8 mouse cellular contexts compared by ENCODE assay signal in genomic region chrX:133898014-133898542, GRCm38 (mm10). TPM values are rescaled to one million over a fixed set of nuclear protein-coding genes. Genes with fewer than 3 reads are reported as not detected.
DNase-seq lines count a peak whose midpoint lies in the region; ATAC-seq and TF ChIP-seq lines count a peak whose summit lies in the region.

Gene Tspan6, minus strand, starts transcription at chrX:133898429.

- no peaks in the 10 kb centered on the region for H3K9me3 ChIP-seq in hindbrain, embryonic 16.5 days (ENCODE audit: control insufficient read depth, low read length)

- 0 out of 2 replicates have a peak, but pooled peaks cover 2% of the 10 kb centered on the region for H3K36me3 ChIP-seq in hindbrain, embryonic 16.5 days (ENCODE audit: control insufficient read depth, insufficient read depth, low read length)

- peak; percentile 98 for ATAC-seq in hindbrain, embryonic 16.5 days

- H3K27me3 ChIP-seq in hindbrain, embryonic 16.5 days (replicated peaks; ENCODE audit: control insufficient read depth, insufficient read depth, low read length), result no peaks in the 10 kb centered on the region

- intact Hi-C loops in gastrocnemius, adult 2 months (cut with DNase I), result loop anchor here (10.0 kb wide), 1 partner anchor 163 kb away; no protein-coding TSS in a partner anchor

- peak within 1 kb of the TSS; percentile 75 for H3K4me3 ChIP-seq in gastrocnemius, adult 2 months
- peak within 1 kb of the TSS; percentile 56 for H3K4me3 ChIP-seq in hindbrain, embryonic 16.5 days (ENCODE audit: low read length)

- DNase-seq in T-cell, adult 2 months (ENCODE audit: low spot score), result peak; percentile 68
- peak; percentile 74 to 75 for DNase-seq in cerebellum, postnatal 36 days
- peak; percentile 77 for DNase-seq in gastrocnemius, adult 2 months
- peak; percentile 51 for DNase-seq in left cerebral cortex, adult 11 months (ENCODE audit: low spot score)
- peak; percentile 85 for DNase-seq in lung, postnatal 36 days
- DNase-seq in right cerebral cortex, adult 18-20 months, result peak; percentile 82
- DNase-seq in urinary bladder, adult 2 months (ENCODE audit: low spot score), result peak; percentile 38

- 27% methylated on average over 31 of the region's 33 CpGs for WGBS in hindbrain, embryonic 16.5 days

- H3K4me2 ChIP-seq in hindbrain, embryonic 16.5 days (ENCODE audit: low read length), result peak within 1 kb of the TSS; percentile 55

- H3K27ac ChIP-seq in gastrocnemius, adult 2 months, result peak within 1 kb of the TSS; percentile 68
- peak within 1 kb of the TSS; percentile 75 for H3K27ac ChIP-seq in hindbrain, embryonic 16.5 days (ENCODE audit: low read depth, low read length)

- H3K4me1 ChIP-seq in hindbrain, embryonic 16.5 days (ENCODE audit: control insufficient read depth, insufficient read depth, low read depth, low read length), result no peaks in the 10 kb centered on the region

- TF ChIP-seq CTCF in gastrocnemius, adult 2 months (IDR thresholded peaks at IDR 0.05), result peak; percentile 59

- H3K9ac ChIP-seq in hindbrain, embryonic 16.5 days (ENCODE audit: low read depth, low read length), result peak within 1 kb of the TSS; percentile 65

RNA-seq across cellular contexts. Expression of gene Tspan6, which starts in this region (rescaled TPM):
- total RNA-seq in gastrocnemius, adult 2 months (2021), result 1 to 10 TPM; 1.9 to 5.0 TPM
- 273 and 288 TPM in 2 replicates for polyA plus RNA-seq in hindbrain, embryonic 16.5 days (2015; fragmentation: Nextera tagmentation; extraction: Ambion mirVana)
- 83.6 and 111 TPM in 2 replicates for polyA plus RNA-seq in urinary bladder, adult 2 months (2012; rRNA removed)

Comparison
In these comparisons a context has a peak if more than half of its experiments do, and no peak if none do; other contexts are left out.
1. Peak in every context shown above with its lines: DNase-seq, ATAC-seq, H3K4me3 ChIP-seq and H3K27ac ChIP-seq.